Mouse (Mus musculus): ENCODE results near the gene Npm3. TPM values are rescaled to one million over a fixed set of nuclear protein-coding genes. Genes with fewer than 3 reads are reported as not detected.

Npm3 gene
- 9.0 and 10.7 TPM in 2 replicates for polyA plus RNA-seq (2016; fragmentation: Nextera tagmentation; extraction: Ambion mirVana)

- Histone ChIP-seq H3K9ac (peak within 1 kb of the TSS; percentile 88), H3K36me3 (replicated peaks) (peaks cover 35% of the 10 kb centered on the region), H3K9me3 (no peaks in the 10 kb centered on the region), H3K27ac (no peak within 1 kb of the TSS; the same call in 1 of the 2 replicates), H3K4me1 (peaks cover 28% of the 10 kb centered on the region), H3K4me2 (peak within 1 kb of the TSS; percentile 97), H3K27me3 (peaks cover 35% of the 10 kb centered on the region), H3K4me3 (replicated peaks) (peak within 1 kb of the TSS; percentile 94)
- peak; percentile 84 for ATAC-seq (ENCODE audit: low FRiP score)
- under 1% methylated on average over 59 of the region's 60 CpGs for WGBS
Observed at GRCm38 (mm10) chr19:45749243-45750043, at the start of gene Npm3. Gene Npm3, minus strand, starts transcription at chr19:45749591.

DNA sequence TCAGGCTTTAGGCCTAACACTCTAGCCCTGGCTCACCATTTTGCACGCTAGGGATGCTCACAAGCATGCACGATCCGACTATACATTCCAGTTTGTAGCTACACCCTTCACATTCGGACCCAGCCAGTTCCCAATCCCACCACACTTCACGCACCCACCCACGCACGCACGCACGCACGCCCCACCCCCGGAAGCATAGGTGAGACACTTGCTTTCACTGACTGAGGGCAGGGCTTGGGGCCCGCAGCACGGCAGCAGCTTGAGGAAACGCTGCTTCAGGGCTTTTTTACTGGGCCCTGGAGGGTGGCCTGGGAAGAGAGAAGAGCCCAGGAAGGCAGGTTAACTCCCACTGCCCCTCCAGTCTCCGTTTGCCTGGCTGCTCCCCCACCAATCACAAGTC is 47.5 kb upstream of the Npm3 start:
- no peaks in the 10 kb centered on the region for H3K36me3 ChIP-seq (replicated peaks)
- WGBS, result 80% methylated on average over 15 of the region's 15 CpGs
- H3K9ac ChIP-seq, result no peak overlapping the region
- no peak overlapping the region for H3K4me2 ChIP-seq
- peaks cover 14% of the 10 kb centered on the region for H3K4me1 ChIP-seq
- no peak overlapping the region for H3K4me3 ChIP-seq (replicated peaks)
- H3K27me3 ChIP-seq, result no peaks in the 10 kb centered on the region
- H3K27ac ChIP-seq, result no peak overlapping the region
- ATAC-seq (ENCODE audit: low FRiP score), result no peak
- H3K9me3 ChIP-seq, result no peaks in the 10 kb centered on the region

- peak overlapping the region; percentile 47 for H3K4me2 ChIP-seq
- 9% methylated on average over 15 of the region's 15 CpGs for WGBS
- no peak for ATAC-seq (ENCODE audit: low FRiP score)
- peak overlapping the region; percentile 19; the same call in 1 of the 2 replicates for H3K4me3 ChIP-seq (replicated peaks)
- no peaks in the 10 kb centered on the region for H3K27me3 ChIP-seq
- H3K27ac ChIP-seq, result no peak overlapping the region
- H3K9me3 ChIP-seq, result no peaks in the 10 kb centered on the region
- H3K36me3 ChIP-seq (replicated peaks), result no peaks in the 10 kb centered on the region
- H3K9ac ChIP-seq, result no peak overlapping the region
- peaks cover 14% of the 10 kb centered on the region for H3K4me1 ChIP-seq
Observed at GRCm38 (mm10) chr19:45796061-45796556, 46.7 kb upstream of the Npm3 start.

- Histone ChIP-seq H3K4me2 (peak overlapping the region; percentile 47), H3K4me1 (peaks cover 14% of the 10 kb centered on the region), H3K4me3 (replicated peaks) (0 out of 2 replicates have a peak overlapping the region, but pooled peaks have one; percentile 19), H3K9me3 (no peaks in the 10 kb centered on the region), H3K27me3 (no peaks in the 10 kb centered on the region), H3K36me3 (replicated peaks) (no peaks in the 10 kb centered on the region), H3K27ac (no peak overlapping the region), H3K9ac (no peak overlapping the region)
- ATAC-seq (ENCODE audit: low FRiP score), result no peak
- WGBS, result 35% methylated on average over 15 of the region's 15 CpGs
Observed at GRCm38 (mm10) chr19:45795406-45795944, 46.1 kb upstream of the Npm3 start.

- H3K4me2 ChIP-seq, result no peak overlapping the region
- H3K36me3 ChIP-seq (replicated peaks), result no peaks in the 10 kb centered on the region
- no peak for ATAC-seq (ENCODE audit: low FRiP score)
- no peaks in the 10 kb centered on the region for H3K9me3 ChIP-seq
- H3K4me3 ChIP-seq (replicated peaks), result no peak overlapping the region
- no peaks in the 10 kb centered on the region for H3K27me3 ChIP-seq
- H3K4me1 ChIP-seq, result peaks cover 14% of the 10 kb centered on the region
- H3K9ac ChIP-seq, result no peak overlapping the region
- WGBS, result 83% methylated on average over 6 of the region's 6 CpGs
- H3K27ac ChIP-seq, result no peak overlapping the region
Observed at GRCm38 (mm10) chr19:45794718-45795117, 45.3 kb upstream of the Npm3 start.

GRCm38 (mm10) chr19:45792404-45792803 is 43.0 kb upstream of the Npm3 start:
- no peak for ATAC-seq (ENCODE audit: low FRiP score)
- no peak overlapping the region for H3K4me3 ChIP-seq (replicated peaks)
- 87% methylated on average over 6 of the region's 6 CpGs for WGBS

GRCm38 (mm10) chr19:45789888-45790874 is 40.8 kb upstream of the Npm3 start:
- Histone ChIP-seq H3K4me3 (replicated peaks) (no peak overlapping the region), H3K36me3 (replicated peaks) (no peaks in the 10 kb centered on the region), H3K27me3 (no peaks in the 10 kb centered on the region), H3K4me1 (peaks cover 5% of the 10 kb centered on the region; the same call in 1 of the 2 replicates), H3K9ac (no peak overlapping the region), H3K4me2 (no peak overlapping the region), H3K27ac (no peak overlapping the region), H3K9me3 (no peaks in the 10 kb centered on the region)
- 82% methylated on average over 12 of the region's 13 CpGs for WGBS
- no peak for ATAC-seq (ENCODE audit: low FRiP score)

More at GRCm38 (mm10) chr19:45792404-45792803, 43.0 kb upstream of the Npm3 start:
- Histone ChIP-seq H3K27ac (no peak overlapping the region), H3K36me3 (replicated peaks) (no peaks in the 10 kb centered on the region), H3K27me3 (no peaks in the 10 kb centered on the region), H3K9me3 (no peaks in the 10 kb centered on the region), H3K4me1 (peaks cover 14% of the 10 kb centered on the region), H3K9ac (no peak overlapping the region), H3K4me2 (no peak overlapping the region)

DNA sequence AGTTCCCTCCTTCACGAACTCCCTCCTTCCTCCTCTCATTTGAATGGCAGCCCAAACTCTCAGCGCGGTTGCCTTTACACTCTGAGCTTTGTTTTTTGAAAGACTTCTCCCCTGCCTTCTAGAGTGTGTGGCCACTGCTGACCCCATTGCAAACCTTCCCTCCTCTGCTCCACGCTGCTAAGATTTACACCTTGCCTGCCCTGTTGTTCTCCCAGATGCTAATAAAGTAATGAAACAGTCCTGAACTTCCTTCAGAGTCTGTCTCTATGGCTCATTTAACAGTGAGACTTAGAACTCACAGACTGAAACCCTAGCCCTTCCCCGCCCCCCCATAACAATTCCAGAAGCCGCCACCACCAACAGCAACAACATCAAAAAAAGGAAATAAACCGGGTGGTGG is 40.0 kb upstream of the Npm3 start:
- Histone ChIP-seq H3K36me3 (replicated peaks) (no peaks in the 10 kb centered on the region), H3K27ac (no peak overlapping the region), H3K9me3 (no peaks in the 10 kb centered on the region), H3K9ac (no peak overlapping the region), H3K27me3 (no peaks in the 10 kb centered on the region), H3K4me1 (peaks cover 5% of the 10 kb centered on the region; the same call in 1 of the 2 replicates), H3K4me3 (replicated peaks) (no peak overlapping the region), H3K4me2 (no peak overlapping the region)
- no peak for ATAC-seq (ENCODE audit: low FRiP score)
- 86% methylated on average over 7 of the region's 7 CpGs for WGBS

DNA sequence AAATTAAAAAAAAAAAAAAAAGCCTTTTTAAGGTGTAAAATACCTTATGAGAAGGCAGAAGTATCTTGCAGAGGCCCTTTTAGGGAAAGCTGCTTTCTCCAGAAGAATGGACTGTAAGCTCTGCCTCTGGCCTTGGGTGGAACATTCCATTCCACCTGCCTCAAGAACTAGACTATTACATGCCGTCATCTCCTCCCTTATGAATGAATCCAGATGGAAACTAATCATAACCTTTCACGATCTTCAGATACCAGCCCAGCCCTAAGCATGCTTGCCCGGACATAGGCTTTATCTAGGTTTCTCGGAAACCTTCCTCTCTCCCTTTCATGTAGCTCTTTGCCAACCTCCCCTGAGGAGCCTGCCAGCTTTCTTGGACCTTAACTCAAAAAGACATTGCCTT is 38.9 kb upstream of the Npm3 start:
- no peaks in the 10 kb centered on the region for H3K9me3 ChIP-seq
- no peaks in the 10 kb centered on the region for H3K27me3 ChIP-seq
- no peaks in the 10 kb centered on the region for H3K36me3 ChIP-seq (replicated peaks)
- H3K4me2 ChIP-seq, result no peak overlapping the region
- 94% methylated on average over 4 of the region's 4 CpGs for WGBS
- no peak overlapping the region for H3K27ac ChIP-seq
- H3K4me1 ChIP-seq, result peaks cover 10% of the 10 kb centered on the region
- ATAC-seq (ENCODE audit: low FRiP score), result no peak
- H3K4me3 ChIP-seq (replicated peaks), result no peak overlapping the region
- no peak overlapping the region for H3K9ac ChIP-seq

DNA sequence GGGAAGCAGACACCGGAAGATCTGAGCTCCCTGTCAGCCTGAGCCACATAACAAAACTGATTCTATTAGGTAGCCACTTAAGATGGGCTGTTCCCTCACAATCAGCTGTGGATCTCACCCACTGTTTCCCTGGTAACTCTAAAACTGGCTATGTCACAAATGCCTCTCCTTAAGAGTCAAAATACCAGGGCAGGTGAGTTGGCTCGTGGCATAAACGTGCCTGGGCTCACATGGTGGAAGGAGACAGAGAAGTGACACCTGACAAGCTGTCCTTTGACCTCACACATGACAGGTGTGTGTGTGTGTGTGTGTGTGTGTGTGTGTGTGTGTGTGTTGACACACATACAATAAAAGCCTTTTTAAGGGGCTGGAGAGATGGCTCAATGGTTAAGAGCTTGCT is 38.1 kb upstream of the Npm3 start:
- no peak for ATAC-seq (ENCODE audit: low FRiP score)
- no peak overlapping the region for H3K9ac ChIP-seq
- 77% methylated on average over 3 of the region's 3 CpGs for WGBS

DNA sequence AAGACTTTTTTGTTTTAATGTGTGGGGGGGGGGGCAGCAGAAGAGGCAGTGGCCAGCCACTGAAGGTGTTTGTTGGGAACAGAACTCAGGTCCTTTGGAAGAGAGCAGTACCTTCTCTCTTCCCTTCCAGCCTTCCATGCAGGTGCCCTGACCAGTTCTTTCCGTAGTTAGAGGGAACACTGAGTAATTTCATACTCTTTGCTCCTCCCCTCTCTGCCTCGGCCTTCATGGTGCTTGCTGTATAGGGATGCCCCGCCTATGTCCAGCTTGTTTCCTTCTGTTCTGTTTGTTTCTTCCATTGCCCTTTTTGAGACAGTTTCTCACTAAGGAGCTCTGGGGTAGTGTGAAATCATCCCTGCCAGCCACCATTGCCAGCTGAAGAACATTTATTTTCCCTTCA is 36.1 kb upstream of the Npm3 start:
- Histone ChIP-seq H3K4me3 (replicated peaks) (no peak overlapping the region), H3K9ac (no peak overlapping the region), H3K4me2 (no peak overlapping the region), H3K9me3 (no peaks in the 10 kb centered on the region), H3K27ac (no peak overlapping the region), H3K27me3 (no peaks in the 10 kb centered on the region), H3K36me3 (replicated peaks) (peaks cover 6% of the 10 kb centered on the region), H3K4me1 (peaks cover 23% of the 10 kb centered on the region)
- ATAC-seq (ENCODE audit: low FRiP score), result no peak
- 68% methylated on average over 3 of the region's 3 CpGs for WGBS

More for the DNA sequence above, 38.1 kb upstream of the Npm3 start:
- Histone ChIP-seq H3K4me2 (no peak overlapping the region), H3K27me3 (no peaks in the 10 kb centered on the region), H3K9me3 (no peaks in the 10 kb centered on the region), H3K27ac (no peak overlapping the region), H3K4me3 (replicated peaks) (no peak overlapping the region), H3K36me3 (replicated peaks) (no peaks in the 10 kb centered on the region), H3K4me1 (peaks cover 6% of the 10 kb centered on the region)

Data from forebrain, embryonic 12.5 days (tissue).